Mouse (Mus musculus) CD4-positive, CD25-positive, alpha-beta regulatory T cell, adult 9 weeks (primary cell): Measurements from ENCODE around the gene Slc17a9. TPM values are rescaled to one million over a fixed set of nuclear protein-coding genes. Genes with fewer than 3 reads are reported as not detected.

ENCODE experiments used
- polyA plus RNA-seq: library from polyadenylated mRNA; unstranded; fragments of 100-300 nt; shearing (Covaris generic); gene quantifications from one replicate; pipeline ENCODE4 v1.2.1, GENCODE M21; 2017

Gene Slc17a9
- polyA plus RNA-seq, result 94.0 TPM

DNA sequence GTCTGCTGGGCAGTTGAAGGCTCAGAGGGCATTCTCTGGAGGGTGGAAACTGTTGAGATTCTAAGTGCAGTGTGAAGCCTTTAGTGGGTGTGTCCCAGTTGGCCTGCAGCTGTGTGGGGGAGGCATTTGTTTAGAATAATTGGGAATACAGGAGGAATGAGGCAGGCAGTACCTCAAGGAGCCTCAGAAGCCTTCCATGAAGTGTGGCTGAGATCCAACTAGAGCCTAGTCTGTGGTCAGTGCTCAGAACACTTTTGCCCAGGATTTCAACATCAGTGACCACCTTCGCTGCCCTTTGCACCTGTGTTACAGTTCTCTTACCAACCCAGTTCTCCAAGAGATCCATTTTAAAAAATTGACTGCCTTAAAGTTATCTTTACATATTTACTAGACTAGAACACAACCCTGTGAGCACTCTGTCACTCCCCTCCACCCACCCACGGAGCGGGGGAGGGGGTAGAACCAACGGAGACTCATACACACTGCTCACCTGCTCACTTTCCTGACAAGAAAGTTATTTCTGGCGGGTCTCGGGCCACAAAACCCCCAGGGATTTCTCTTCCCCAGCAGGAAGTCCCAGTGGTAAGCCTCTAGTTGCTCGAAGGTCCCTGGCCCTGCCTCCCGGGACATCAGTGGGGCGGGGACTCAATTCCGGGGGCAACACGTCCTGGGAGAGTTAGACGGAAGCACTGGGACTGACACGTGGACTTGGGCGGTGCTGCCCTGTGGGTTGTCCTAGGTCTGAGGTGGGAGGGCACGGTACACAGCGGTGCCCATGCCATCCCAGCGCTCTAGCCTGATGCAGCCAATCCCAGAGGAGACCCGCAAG is at the start of gene Slc17a9:
Gene Slc17a9, plus strand, starts transcription at position 679 of the 829 bp plus-strand sequence.

DNA sequence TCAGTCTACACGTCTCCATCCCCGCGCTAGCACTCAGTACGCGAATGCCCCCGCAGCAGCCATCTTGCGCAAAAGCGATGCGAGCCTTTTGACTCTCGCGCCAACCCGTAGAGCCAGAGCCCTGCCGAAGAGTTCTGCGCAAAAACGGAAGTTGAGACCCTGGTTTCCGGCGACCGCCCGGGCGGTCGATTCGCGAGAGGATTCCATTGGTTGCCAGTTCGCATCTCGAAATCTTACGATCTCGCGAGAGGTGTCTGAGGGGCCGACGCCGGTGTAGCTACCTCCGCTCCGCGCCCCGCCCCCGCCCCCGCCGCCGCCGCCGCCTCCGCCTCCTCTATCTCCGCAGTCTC is 15.2 kb upstream of the Slc17a9 start, which contains the start of the genes Dido1 and Gid8:
Gene Dido1, minus strand, starts transcription at position 77 of the 350 bp plus-strand sequence.
Gene Gid8, plus strand, starts transcription at position 195 of the 350 bp plus-strand sequence.

DNA sequence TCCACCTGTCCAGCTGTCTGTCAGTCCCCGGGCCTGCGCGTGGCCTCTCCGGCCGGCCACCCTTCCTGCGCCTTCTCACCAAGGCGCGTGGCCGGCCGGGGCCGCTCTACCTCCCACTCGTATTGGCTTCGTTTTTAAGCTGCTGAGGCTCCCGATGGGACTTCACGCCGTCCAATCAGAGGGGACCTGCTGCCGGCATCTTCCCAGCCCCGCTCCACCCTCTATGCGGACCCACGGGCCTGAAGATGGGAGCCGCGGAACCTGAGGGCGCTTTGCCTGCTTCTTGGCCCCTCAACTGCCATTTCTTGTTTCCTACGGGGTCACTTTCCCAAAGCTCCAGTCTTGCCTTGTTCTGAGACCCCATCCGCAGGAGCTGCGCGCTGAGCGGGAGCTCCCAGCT is 51.7 kb downstream of the Slc17a9 start, which contains the start of gene Bhlhe23:
Gene Bhlhe23, minus strand, starts transcription at position 108 of the 400 bp plus-strand sequence.

Other genes with a start within 250 kb of the Slc17a9 start
- gene Ntsr1, start 225.3 kb upstream of the Slc17a9 start, polyA plus RNA-seq, result not detected
- 42.1 TPM for gene Mrgbp, start 144.0 kb upstream of the Slc17a9 start, polyA plus RNA-seq
- 91.9 TPM for gene Ogfr, start 136.0 kb upstream of the Slc17a9 start, polyA plus RNA-seq
- 2.9 TPM for gene Col9a3, start 127.5 kb upstream of the Slc17a9 start, polyA plus RNA-seq
- not detected for gene Tcfl5, start 82.6 kb upstream of the Slc17a9 start, polyA plus RNA-seq
- gene Dido1, start 15.3 kb upstream of the Slc17a9 start, polyA plus RNA-seq, result 79.5 TPM
- 27.6 TPM for gene Gid8, start 15.1 kb upstream of the Slc17a9 start, polyA plus RNA-seq
- not detected for gene Bhlhe23, start 51.6 kb downstream of the Slc17a9 start, polyA plus RNA-seq
- 6.1 TPM for gene Ythdf1, start 195.7 kb downstream of the Slc17a9 start, polyA plus RNA-seq
- not detected for gene Birc7, start 203.8 kb downstream of the Slc17a9 start, polyA plus RNA-seq
- not detected for gene Nkain4, start 229.4 kb downstream of the Slc17a9 start, polyA plus RNA-seq
- gene Arfgap1, start 242.0 kb downstream of the Slc17a9 start, polyA plus RNA-seq, result 88.2 TPM